Mouse (Mus musculus) layer of hippocampus, adult 11-12 months (tissue): ENCODE results near the gene Nrcam.

Experiments
- DNase-seq: peaks from one replicate; pipeline ENCODE4 v3.0.0; 2022; ENCODE audit warnings: low spot score

Nrcam gene

DNA sequence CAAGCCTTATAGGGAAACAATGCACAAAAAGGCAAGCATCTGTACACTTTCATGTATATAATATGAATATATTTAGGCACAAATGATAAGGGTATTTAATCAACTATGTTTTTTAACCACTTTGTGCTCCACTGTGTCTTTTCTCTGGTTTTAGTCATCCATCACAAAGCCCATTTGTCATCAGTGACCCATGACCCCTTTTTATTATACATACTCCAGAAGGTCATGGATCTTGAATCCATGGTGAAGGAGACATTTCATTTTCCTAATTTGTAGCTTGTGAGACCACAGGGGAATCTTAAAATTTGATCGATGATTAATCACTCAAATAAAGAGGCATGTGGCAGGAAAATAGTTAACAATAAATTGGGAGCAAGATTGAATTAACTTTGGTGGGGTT is 29.2 kb downstream of the Nrcam start:
- DNase-seq = no peak

DNA sequence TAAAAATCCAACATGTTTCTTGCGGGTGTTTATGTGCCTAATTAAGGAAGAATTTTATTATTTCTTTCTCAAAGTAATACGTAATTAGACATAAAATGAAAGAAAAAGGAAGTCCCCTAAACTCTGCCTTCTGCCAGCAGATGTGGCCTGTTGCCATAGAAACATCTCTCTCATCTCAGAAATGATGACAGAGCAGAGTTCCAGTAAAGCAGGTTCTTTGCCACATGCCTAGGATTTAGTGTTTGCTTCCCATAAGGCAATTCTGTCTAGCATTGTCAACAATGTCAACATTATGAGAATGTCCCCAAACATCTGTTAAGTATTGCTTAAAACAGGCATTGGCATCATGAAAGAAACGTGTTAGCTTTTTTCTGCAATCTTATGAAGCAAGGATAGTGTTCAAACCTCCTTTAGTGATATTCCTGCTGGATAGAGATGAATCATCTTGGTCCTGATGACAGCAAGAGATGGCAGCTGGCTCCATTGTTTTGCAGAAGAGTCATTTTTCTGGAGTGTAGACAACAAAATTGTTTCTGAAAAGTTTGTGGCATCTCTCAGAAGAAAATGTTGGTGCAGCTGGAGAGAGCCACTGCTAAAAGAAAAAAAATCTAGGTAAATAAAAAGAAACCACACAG is 42.5 kb downstream of the Nrcam start:
- no peak for DNase-seq

DNA sequence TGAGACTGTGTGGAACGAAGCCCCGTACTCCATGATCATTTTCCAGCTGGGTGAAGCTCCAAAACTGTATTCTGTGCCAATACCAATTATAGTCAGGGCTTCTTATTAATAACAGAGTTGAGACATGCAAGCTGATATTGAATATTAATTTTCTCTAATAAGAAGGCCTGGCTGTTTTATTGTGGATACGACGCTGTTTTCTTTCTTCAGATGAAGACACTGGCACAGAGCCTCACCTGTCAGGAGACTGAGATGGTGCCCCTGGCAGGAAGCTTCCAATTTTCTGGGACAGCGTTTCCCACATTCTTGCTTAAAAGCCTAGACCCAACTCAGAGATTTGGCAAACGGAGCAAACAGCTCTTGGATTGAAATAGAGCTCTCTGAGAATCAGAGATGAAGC is 47.3 kb downstream of the Nrcam start:
- DNase-seq = no peak

DNA sequence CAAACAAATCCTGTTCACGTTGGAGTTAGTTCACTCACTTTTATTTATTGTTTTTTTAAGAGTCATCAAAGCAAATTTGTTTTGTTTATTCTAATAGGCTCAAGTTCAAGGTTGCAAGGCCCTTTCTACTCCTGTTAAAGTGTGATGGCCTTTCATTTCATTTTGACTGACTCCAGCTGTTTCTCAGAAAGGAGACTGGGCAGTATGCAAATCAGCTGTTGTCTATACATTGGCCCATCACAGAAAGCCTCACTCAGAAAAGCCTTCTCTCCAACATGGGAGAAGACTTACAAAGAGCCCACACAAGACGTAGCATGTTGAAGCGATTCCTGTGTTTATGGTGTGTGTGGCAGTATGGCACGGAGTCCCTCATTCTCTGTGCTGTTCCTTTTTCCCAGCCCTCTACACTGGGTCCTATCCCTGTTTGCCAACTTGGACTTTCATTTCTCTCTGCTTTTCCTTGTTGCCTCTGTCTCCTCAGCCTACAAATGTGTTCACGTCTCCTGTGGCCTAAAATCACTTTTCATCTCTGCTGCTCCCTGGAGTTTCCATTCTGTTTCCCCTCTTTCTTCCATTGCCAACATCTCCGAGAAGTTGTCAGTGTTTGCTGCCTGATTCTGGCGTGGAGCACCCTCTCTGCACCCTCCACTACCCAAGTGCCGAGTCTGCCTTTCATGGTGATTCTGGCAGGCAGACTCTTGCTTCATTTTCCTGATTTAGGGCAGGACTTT is 49.9 kb downstream of the Nrcam start:
- no peak for DNase-seq

- peak; percentile 78 for DNase-seq
Observed at GRCm38 (mm10) chr12:44380805-44381204, 52.1 kb downstream of the Nrcam start.

- DNase-seq = no peak
Observed at GRCm38 (mm10) chr12:44386398-44386797, 57.7 kb downstream of the Nrcam start.

DNA sequence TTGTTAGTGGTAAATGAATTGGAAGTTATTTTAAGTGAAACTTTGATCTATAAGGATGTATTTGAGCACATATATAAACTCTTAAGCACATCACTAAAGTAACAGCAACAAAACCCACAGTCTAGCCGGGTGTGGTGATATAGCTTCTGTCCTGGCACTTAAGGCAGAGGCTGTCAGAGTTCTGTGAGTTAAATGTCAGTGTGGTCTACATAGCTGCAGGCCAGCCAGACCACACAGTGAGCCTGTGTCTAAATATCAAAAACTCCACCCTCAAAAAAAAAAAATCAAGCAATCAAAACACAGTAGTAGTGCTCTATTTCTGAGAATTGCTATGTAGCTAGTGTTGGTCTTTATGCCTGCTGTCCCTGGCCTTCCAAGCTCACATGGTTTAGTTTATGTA is 59.5 kb downstream of the Nrcam start:
- DNase-seq = no peak

GRCm38 (mm10) chr12:44390391-44391137 is 61.9 kb downstream of the Nrcam start:
- no peak for DNase-seq

DNA sequence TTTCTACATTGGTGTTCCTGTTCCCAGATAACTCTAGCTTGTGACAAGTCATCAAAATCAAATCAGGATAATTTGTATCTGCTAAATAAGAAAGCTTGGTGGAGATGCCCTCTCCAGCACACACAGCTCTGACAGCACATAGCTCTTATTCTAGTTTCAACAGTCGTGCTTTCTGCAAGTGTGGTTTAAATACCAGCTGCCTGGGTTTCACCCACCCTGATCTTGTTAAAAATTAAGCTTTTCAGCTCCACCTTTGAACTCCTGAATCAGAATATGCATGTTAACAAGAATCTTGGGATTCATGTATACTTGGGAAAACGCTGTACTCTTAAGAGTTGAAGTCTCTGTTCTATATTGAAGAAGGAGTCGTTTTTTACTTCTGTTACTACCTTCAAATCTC is 66.2 kb downstream of the Nrcam start:
- no peak for DNase-seq

DNA sequence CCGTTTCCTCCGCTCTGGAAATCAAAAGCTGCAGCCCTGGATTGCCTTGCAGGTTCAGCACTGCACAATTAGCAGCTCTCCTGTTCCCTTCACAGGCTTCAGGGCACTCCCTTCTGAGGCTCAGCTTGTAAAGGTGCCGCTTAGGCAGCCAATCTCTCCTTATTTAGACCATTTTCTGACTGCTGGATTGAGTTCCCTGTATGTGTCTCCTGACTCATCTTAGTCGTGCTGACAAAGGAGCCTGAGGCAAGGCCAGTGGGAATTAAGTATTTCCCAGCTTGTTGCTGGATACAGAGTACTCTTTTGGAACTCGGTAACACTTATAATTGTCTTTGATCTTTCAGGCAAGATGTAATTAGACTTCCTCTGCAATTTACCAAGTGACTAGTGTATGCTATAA is 69.1 kb downstream of the Nrcam start:
- no peak for DNase-seq

DNA sequence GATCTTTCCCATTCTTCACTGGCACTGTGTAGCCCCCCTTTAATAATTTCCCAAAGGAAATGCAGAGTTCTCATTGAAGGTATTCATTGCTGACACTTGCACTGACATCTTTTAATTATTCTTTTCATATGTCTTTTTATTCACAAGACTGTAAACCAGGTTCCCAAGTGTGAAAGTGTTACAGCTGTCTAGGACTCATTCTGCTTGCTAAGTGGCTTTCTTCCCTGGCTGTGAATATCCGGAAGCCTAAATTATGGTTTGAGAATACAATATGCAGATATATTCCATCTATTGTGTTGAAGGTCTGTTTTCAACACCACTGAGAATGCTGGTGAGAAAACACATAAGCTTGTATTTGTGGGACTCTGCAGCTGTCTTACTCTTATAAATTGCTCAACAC is 73.4 kb downstream of the Nrcam start:
- DNase-seq = no peak

- no peak for DNase-seq
Observed at GRCm38 (mm10) chr12:44403270-44403669, 74.6 kb downstream of the Nrcam start.

GRCm38 (mm10) chr12:44403731-44404424 is 75.2 kb downstream of the Nrcam start:
- no peak for DNase-seq

DNA sequence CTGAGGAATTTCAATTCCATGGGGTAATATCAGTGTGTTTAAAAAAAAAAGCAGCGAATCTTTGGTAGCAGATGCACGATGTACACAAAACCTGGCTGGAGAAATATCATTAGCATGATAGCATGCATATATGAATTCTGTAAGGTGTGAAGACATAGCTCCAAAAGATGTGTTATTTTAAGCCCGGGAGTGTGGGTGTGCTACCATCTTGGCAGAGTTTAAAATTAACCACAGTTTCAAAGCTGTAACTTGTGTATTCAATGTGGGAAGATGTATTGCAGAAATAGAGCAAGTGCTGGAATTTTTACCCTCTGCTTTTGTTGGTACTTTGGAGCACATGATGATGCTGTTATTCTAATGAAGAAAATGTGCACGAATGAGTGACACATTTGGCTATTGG is 81.1 kb downstream of the Nrcam start:
- DNase-seq = peak; percentile 68

DNA sequence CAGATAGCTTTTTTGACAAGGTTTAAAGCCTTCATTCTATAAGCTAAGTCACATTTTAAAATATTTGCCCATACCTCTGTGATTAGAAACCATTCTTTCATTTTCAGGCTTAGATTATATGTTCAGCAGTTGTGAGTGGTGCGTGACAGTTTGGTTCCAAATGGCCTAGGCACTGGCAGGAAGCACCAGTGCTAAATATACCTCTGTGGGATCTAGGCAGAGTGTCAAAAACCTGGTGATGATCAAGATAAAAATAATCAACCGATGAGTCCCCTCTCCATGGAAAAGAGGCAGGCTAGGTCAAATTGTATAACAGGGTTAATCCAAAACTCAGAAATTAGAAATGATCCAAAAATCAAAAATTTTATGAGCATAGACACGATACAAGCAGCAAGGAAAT is 82.3 kb downstream of the Nrcam start:
- no peak for DNase-seq

DNA sequence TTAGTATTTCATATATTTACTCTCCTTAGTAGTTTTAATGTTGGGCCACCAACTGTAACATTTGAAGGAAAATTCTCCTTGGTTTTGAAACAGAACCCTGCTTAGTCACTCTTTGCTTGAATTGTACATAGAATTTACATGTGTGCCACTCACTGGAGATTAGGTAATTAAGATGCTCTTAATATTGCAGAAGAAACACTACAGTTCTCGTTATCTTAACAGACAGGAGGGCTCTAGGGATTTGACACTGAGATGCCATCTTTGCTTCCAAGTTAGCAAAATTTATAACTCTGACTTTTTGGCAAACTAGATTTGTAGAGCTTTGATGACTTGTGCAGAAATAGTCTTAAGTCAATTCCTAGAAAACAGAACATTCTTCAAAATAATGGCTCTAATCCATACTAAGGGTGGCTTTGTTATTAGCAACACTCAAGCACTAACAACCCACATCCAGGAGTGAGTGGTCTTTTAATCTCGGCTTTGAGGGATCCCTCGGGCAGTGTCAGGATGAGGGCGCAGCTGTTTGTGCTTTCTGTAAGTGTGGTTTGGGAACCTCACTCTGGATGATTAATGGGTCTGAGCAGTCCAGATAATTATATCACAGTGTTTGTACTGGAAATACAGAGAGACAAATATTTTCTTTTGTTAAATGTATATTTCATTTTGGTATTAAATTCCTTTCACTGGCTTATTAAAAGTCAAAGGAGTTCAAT is 93.6 kb downstream of the Nrcam start:
- no peak for DNase-seq

- DNase-seq = no peak
Observed at GRCm38 (mm10) chr12:44422867-44423255, 94.2 kb downstream of the Nrcam start.

DNA sequence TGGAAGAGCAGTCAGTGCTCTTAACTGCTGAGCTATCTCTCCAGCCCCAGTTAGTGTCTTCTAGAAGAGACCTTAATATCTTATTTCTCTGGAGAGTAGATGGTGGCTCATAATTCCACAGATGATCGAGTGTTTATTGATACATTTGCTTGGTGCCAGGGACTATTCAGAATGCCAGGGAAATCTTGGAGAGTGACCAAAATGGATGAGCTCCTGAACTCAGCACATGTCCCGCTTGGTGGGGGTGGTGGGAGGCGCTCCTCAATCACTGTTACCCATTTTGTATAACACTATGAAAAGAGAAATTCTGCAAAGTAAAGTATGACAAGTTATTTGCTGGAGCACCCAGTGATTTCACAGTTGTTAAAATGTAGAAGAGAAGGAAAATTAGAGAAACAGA is 95.3 kb downstream of the Nrcam start:
- DNase-seq = peak; percentile 43

- no peak for DNase-seq
Observed at GRCm38 (mm10) chr12:44425040-44425439, 96.4 kb downstream of the Nrcam start.

DNA sequence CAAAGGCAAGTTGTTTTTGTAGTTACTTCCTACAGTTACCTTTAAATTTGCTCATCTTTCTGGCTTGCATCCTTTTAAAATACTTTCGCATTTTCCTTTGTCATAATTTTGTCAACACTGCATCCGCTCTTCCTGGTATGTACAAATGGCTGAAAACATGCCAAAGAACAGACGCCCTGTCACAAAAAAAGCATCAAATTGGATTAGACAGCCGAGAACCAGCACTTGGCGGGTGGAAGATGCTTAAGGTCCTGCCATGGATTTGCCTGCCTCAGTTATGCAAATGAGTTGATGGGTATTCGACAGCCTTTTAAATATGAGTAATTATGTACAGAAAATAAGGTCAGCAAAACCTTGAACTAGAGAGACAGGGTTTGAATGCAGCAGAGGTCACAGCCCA is 101.7 kb downstream of the Nrcam start:
- DNase-seq = peak; percentile 40

GRCm38 (mm10) chr12:44430996-44431395 is 102.3 kb downstream of the Nrcam start:
- DNase-seq = peak; percentile 42

- DNase-seq = no peak
Observed at GRCm38 (mm10) chr12:44432727-44433126, 104.0 kb downstream of the Nrcam start.
